Mouse (Mus musculus) ZHBTc4 (cell line): ENCODE measurements around the gene Gpr161.
A peak's percentile ranks its signal among the peaks of the same experiment; 100 is the strongest.

ENCODE experiments used
- DNase-seq: peaks from one replicate; pipeline ENCODE4 v3.0.0-alpha.2; 2011; ENCODE audit warnings: low read depth, low spot score

Gene Gpr161

DNA sequence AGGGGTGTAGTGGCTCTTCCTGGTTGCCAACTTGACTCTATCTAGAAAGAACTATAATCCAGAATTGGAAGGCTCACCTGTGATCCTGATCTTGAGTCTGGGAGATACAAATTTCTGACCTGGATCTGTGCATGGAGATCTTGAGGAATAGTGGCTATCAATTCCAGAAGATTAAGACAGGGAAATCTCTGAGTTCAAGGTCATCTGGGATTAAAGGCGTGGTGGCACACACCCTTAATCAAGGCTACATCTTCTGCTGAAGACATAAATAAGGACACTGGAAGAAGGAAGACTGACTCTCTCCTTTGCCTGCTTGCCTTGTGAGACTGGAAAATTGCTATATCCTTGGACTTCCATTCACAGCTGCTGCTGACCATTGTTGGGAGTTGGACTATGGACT, at the start of gene Gpr161:
Gene Gpr161 (plus strand): TSS at position 301 of the 400 bp plus-strand sequence.
- DNase-seq, result no peak

DNA sequence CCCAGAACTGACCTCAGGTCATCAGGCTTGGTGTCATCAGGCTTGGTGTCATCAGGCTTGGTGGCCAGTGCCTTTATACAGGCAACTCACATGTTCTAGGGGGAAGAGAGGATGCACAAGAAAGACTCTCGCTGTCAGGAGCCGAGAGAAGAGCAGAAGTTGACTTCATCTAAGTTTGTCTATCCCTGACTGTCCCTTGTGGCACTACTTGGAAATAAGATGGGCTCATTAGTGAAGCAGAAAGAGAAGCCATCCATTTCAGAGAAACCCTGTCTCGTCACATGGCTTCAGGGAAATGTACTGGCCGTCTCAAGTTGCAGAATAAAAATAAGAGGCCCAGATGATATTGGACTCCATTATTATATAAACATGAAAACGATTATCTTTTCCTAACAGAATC, 49.0 kb upstream of the Gpr161 start:
- no peak for DNase-seq

DNA sequence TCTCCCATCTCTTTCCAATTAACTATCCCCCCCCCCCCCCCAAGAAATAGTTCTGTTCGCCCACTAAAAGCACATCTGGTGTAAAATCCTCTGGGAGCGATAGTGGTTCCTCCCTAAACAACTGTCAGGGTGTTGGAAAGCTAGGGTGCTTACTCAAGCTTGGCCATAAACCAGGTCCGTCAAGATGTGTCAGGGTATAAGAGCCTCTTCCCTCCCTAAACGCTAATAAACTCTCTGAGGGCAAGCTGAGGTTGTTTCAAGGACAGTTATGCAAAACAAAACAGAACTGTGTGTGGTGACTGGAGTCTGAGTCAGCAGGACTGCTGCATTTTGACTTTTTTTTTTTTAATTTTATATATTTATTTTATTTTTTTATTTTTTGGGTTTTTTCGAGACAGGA, 48.5 kb upstream of the Gpr161 start:
- DNase-seq, result no peak

DNA sequence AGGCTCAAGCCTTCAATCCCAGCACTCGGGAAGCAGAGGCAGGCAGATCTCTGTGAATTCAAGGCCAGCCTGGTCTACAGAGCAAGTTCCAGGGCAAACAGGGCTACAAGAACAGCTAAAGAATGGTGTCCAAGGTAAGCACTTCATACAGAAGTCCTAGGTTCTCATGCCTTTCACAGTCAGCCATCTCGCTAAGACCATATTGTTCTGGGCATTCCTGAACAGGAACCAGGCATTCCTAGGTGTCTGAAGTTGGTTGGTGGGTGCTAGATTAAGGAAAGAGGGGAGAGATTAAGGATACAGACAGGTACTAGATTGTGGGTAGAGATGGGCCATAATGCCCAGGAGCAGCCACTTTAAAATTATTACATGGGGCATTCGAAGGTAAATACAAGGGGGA, 47.8 kb upstream of the Gpr161 start:
- DNase-seq, result no peak

DNA sequence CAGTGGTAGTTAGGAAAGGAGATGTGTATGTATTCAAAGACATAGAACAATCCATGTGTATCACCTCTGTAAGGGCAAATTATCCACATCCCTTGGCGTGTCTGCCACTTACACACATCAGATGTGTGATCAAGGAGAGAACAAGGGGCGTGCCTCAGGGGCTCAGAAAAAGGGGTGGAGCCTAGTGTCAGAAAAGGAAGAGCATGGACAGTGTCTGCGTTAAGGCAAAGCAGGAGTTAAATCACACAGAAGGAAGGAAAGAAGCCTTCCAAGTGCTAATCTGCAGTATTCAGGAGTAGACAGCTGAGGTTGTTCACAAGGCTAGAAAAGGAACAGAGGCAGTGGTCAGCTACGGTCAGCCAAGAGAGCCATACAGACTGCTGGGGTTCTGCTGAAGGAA, 46.7 kb upstream of the Gpr161 start:
- DNase-seq, result peak; percentile 29

DNA sequence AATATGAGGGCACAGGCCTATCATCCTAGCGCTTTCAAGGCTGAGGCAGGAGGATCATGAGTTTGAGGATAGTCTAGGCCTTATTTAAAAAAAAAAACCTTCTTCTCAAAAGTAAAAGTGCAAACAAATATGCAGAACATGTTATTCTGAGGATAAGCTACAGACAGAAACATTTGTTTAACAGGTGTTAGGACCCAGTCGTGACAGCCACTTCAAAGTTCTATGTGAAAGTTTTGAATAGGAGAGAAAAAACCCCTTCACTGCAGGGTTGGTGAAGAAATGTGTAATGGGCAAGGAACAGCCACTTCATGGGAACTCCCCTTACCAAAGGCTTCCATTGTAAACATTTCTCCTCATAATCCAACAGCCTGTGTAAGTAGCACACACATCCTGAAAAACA, 45.0 kb upstream of the Gpr161 start:
- no peak for DNase-seq

DNA sequence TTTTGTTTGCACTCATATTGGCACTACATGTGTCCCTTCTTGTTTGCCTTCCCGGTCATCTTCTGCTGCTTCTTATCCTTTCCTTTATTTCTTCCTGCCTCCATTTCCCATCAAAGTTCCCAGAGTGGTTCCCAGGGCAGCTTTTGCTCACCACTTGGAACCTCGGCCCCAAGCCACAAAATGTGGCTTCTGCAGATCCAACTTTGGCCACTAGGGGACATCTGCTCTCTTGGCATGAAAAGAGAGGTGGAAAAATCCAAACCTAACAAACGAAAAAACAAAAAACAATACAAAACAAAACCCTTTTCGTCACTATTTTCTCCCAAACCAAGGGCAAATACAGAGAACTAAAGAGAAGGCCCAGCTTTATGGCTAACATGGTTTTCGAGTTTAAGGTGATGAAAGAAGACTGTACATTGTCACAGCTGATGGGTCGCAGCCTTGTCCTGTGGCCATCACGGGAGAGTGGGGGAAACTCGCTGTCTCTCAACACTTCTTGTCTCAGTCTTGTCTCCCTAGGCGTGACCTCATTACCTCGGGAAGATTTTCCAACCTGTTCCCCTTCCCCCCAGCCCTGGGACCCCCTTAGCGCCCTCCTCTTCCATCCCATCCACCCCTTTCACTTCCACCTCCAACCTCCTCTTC, 43.4 kb upstream of the Gpr161 start:
- DNase-seq, result peak; percentile 83

DNA sequence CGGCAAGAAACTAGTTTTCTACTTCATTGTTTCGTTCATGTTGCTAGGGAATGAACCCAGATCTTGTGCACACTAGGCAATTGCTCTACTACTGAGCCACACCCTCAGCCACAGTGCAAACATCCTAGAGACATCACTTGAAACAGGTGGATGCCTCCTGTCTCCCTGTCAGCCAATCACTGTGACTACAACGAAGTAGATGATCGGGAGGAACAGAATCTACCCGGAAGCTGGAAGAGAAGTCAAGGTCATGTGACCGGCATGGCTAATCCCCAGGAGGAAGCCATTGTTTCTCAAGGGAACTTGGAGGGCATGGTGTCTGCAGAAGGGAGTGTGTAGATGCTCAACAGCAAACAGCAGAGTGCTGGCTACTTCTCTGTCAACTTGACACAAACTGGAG, 20.6 kb upstream of the Gpr161 start:
- peak; percentile 36 for DNase-seq

DNA sequence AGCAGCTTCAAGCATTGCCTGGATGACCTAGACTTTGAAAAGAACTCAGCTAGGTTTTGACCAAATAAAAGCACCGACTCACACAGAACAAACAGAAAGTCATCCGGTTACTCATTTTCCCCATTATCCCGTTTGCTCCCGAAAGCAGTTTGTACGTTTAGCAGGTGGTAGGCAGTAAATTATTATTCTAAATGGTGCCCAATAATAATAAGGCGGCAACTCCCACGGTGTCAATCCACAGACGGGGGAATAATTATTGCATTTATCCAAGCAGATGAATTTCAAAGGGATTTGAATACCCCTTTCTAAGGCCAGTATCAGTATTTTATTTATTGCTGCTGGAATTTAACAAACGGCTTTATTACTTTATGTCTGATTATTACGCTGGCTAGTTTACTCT, 14.8 kb upstream of the Gpr161 start:
- DNase-seq, result no peak

DNA sequence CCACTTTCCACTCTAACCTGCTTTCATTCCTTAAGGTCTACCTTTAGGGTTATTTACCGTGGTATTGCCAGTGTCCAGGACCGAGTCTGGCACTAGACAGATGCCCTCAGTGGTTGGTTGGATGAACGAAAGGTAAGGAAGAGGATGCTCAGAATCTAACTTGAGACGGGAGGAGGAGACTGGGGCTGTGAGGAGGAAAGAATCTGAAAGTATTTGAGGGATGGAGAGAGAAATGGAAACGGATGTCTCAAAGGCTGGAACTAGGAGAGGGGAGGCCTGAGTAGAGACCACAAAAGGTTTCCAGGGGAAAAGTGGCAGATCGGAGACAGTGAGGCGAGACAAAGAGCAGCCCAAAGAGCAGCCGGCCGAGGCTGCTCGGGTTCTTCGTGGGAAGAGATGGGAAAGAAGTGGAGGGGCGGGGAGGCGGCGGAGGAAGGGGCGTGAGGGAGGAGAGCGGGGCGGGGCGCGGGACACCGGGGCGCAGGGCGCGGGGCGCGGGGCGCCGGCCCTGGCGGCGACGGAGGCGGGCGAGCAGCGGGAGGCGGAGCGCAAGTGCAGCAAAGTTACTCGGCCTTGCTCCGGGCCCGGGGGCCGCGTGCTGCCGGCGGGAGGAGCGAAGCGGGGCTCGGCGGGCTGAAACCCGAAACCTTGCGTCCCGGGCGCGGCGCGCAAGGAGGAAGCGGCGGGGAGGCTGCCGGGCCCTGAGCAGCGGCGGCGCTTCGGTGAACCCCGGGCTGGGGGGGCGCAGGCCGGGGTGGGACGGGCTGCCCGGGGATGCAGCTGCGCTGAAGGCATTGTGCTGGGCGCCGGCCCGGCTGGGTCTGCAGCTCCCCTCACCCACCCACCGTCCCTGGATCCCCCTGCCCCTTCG, 14.0 kb upstream of the Gpr161 start:
- peak; percentile 68 for DNase-seq

DNA sequence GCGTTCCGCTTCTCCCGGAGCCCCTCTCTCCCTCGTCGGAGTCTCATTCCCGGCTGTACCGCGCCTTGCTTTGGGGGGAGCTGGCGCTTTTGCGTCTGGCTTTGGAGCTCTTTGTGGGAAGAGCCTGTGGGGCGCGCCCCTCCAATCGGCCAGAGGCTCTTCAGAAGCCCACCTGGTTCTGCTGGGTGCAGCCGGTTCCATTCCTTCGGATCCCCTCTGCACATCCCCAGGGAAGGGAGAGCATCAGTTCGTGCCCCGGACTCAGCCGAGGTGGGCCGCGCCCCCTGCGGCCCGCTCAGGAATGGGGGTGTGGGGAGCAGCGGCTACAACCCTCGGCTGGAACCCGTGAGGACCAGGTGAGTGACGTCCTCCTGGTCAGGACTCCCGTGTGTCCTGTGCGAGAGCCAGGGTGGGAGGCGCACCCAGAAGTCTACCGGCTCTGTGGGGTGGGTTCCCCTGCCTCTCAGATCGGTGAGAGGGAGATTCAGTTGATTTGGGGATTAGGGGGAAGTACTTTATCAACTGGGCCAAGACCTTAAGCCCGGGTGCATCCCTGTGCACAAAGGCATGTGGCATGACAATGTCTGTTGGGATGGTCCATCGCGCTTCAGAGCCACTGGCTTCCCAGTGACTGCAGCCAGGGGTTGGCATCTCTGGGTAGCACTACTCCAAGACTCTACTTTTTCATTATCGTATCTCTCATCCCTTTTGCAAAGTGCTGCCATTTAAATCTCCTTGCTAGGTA, 13.2 kb upstream of the Gpr161 start:
- DNase-seq, result peak; percentile 24

DNA sequence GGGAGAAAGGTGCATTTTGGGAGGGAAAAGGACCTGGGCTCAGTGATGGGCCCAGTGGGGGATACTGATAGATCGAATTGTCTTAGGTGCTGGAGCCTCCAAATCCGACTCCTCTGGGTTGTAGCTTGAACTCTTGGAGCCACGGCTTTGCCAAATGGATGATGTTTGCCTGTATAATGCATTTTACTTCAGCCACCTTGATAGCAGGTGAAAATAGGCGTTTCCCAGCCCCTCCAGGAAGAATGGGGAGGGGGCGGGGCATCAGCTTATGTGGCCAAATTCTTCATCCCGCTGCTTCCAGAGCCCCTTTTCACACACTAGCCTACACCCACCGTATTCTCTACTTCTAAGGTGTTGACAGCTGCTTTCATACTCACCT, 12.6 kb upstream of the Gpr161 start:
- DNase-seq, result no peak

DNA sequence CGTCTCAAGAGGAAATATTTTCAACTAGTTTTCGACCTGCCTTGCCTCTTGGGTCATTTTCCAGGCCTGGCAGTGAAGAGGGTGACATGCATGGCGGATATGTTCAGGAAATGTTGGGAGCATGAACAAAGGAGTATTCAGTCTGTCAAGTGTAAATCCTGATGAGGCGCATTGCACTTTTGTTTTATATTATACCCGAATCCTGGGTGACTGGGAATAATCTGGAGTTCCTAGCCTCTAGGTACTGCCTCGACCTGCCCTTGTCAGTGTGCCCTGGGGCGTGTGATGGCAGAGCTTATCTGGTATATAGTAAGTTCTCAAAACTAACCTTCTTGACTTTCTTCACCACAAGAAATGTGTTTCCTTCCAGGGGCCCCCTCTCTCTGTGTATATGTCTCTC, 11.5 kb upstream of the Gpr161 start:
- DNase-seq, result no peak

DNA sequence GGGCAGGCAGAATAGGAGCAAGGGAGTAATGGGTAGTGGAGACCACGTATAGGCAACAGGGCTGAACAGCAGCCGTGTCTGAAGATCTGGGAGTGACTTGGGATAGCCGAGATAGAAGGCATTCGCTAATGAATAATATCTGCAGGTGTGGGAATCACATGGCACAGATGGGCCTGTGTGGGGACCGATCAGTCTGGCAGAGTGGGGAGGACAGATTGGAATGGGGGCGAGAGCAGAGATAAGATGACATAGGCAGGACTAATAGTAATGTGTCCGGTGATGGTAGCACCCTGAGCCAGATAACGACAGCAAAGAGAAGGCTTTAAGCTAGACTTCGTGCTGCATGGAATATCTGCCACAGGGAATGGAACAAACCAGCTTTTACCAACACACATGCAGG, 7.4 kb upstream of the Gpr161 start:
- no peak for DNase-seq

DNA sequence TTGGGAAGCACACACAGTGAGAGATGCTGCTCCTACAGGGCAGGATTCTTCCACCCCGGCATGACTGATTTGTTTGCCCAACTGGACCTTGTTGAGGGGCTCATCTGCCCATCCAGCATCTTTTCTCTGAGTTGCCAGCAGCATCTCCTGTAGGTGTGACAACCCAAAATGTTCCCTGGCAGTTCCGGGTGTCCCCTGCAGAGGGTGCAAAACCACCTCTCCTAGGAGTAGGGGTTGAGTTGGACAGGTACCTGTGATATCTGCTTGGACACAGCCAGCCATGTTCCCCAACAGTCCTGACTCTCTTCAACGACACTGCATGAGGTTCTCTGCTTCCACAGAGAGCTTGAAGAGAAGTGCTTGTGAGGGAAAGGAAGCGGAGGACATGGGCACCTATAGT, 5.8 kb upstream of the Gpr161 start:
- DNase-seq, result peak; percentile 73

DNA sequence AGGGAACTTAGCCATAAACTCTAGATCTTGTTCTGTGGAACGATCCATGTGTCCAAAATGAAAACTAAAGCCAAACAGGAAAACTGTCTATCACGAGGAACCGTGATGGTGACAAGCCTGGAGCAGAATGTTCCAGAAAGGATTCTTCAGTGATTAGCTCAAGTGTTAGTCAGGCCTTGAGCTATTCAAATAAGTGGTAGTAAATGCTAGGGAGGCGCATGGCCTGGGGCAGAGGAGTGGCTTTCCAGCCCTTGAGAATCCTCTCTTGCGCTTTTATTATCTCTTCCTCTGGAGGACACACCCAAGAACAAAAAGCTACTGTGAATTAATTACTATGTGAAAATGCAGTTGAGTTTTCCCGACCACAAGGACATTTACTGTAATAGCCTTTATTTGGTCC, 4.0 kb upstream of the Gpr161 start:
- DNase-seq, result peak; percentile 90

DNA sequence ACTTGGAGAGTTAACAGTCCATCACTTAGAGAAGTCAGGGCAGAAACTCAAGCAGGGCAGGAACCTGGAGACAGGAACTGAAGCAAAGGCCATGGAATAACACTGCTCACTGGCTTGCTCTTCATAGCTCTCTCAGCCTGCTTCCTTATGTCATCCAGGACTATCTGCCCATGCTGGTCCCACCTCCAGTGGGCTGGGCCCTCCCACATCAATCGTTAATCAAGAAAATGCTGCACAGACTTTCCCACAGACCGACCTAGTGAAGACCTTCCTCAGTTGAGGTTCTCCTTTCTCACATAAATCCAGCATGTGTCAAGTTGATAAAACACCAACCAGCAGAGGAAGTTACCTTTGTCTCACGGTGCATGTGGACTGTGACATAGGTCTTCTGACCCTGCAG, 5.5 kb downstream of the Gpr161 start:
- DNase-seq, result no peak

DNA sequence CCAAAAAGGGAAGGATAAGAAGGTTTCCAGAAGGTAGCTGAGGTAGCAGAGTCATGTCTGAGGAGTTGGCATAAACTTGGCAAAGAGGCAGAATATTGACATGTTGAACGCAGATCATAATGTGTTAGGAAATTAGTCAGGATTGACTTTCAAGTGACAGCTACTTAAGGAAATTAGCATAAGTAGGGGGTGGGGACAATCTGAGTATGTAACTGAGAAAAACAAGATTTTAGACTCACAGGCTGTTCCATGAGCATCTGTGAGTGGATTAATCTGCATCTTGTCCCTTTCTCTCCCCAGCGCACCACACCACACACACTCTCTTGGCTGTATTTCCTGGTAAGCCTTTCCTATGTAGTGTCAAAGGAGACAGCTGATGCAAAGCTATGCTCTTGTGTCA, 6.0 kb downstream of the Gpr161 start:
- DNase-seq, result no peak

DNA sequence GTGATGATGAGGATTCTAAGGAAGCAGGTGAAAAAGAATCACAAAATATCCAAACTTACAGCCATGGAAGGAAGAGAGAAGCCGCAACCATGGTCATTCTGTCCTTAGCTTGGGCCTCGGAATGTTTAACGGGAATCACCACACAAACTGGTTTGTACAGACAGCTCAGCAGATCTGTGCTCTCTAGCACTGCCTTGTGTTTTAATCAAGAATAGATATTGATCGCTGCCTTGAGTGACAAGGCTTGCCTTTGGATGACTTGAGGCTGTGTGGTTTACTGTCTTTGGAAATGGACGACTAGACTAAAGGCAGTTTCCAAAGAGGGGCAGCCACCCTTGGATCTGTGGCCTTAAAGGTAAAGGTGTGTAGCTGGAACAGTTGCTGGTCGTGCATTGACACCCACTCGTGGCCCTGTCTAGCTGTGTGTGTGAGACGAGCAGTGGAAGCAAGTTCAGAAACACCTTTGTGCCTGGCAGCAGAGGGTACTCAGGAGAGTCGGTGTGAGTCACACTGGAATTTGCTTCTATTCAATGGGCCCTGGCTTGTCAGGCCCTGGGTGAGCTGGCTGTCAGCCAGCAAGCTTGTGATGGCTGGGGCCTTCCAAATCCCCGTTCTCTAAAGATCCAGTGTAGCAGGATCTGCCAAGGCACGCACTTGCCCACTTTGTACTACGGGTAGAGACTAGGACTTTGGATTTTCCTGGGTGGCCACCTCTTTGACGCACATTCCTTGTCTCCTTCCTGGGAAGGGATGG, 7.0 kb downstream of the Gpr161 start:
- no peak for DNase-seq

DNA sequence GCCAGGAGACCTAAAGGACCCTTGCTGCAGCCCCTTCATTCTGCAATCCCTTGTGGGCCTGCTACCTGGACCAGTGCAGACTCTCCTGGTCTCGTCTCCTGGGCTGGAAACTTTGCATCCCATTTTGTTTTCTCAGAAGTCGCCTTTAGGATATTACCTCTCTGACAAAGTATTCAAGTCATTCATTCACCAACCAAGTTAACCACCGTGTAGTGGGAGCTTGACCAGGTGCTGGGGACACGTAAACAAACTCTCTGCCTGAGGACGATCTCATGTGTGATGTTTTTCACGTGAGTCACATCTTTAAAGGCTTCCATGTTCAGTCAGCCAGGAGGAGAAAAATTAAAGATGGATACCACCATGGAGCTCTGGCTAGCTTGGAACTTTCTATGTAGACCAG, 7.6 kb downstream of the Gpr161 start:
- no peak for DNase-seq

DNA sequence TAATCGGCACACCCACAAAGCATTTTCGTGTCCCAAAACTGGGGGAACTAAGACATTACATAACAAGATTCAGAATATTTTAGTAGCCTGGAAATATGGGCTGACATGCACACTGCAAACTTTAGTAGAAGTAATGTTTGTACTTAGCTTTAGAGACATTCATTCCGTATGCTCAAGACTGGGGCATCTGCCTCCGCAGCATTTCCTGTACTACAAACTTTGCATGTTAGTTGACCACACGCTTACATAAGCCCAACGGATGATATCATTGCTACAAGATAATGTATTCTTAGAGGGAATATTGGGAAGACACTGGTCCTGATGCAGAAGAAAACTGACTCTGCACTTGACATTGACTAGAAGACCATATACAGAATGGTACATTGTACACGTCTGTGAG, 8.8 kb downstream of the Gpr161 start:
- no peak for DNase-seq

DNA sequence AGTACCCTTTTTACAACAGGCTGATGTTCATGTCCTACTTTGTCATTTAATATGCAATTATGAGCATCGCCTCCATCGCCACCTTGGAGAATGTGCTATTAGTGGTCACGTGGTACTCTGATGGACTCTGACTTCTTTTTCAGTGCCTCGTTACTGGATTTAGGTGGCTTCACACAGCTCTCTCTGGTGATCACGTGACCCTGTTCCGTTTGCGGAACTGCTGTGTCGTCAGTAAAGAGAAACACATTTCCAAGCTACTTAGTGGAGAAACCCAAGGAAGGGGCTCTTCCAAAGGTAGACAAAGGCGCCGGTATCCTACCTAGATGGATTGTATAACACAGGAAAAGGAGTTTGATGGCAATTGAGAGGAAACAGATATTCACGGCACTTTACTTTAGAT, 12.6 kb downstream of the Gpr161 start:
- DNase-seq, result no peak
